Mouse (Mus musculus): Measurements from ENCODE around the gene Pkd1l3.
A peak's percentile ranks its signal among the peaks of the same experiment; 100 is the strongest.

Gene Pkd1l3

GRCm38 (mm10) chr8:109614243-109615210, at the start of gene Pkd1l3:
Pkd1l3 (plus strand) TSS chr8:109614517.
- DNase-seq (ENCODE audit: low read depth, low spot score), result no peak

DNA sequence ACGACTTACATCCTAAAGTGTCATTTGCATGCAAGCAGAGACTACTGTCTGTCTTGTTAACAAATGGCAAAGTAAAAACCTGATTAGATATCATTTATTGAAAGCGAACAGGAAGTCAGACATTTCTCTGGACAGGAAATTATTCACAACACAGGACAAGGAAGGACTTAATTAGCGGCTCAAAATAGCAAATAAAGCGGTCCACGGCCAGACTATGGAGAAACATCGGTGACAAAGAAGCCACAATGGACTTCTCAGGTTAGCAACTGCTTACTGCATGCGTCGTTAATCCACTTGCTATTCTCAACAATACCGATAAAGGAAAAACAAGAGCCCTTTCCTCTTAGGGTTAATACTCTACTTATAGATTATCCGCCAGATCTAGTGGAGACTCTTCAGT, 49.6 kb upstream of the Pkd1l3 start:
- DNase-seq (ENCODE audit: low read depth, low spot score), result no peak

GRCm38 (mm10) chr8:109565498-109566333, 48.6 kb upstream of the Pkd1l3 start, which contains the start of the genes Dhx38 and Txnl4b:
Dhx38 (minus strand) TSS chr8:109565861.
Txnl4b (plus strand) TSS chr8:109565892.
- DNase-seq (ENCODE audit: low read depth, low spot score), result peak; percentile 99

DNA sequence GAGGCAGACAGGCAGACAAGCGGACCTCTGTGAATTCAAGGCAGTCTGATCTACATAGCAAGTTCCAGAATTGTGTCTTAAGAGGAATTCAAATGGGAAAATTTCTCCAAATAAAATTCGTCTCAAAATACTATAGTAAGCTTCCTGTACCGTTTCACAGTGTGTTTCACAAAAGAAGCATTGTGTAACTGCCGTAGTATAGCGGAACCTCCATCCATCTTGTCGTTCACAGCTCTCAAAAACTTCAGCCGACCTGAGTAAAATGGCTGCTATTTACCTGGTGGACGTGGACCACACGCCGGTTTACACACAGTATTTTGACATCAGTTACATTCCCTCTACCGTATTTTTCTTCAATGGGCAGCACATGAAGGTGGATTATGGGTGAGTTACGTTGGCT, 43.2 kb upstream of the Pkd1l3 start:
- DNase-seq (ENCODE audit: low read depth, low spot score), result no peak

DNA sequence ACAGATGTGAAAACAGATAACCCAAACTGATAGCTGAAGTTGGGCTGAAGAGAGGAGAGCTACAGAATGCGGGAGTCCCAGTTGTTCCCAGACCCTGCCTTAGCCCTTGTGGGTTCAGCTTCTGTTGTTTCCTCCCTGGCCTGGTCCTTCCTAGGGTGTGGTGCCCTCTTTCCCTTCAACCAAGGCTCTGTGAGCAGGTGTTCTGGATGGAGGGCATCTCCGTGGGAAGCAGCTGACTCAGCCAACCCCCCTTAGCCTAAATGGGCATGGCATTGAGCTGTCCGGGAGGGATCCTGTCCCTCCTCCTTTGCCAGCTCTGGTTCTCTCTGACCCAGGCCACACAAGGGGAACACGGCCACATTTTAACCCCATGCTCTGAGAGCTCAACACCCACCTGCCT, 38.0 kb upstream of the Pkd1l3 start:
- no peak for DNase-seq (ENCODE audit: low read depth, low spot score)

- DNase-seq (ENCODE audit: low read depth, low spot score), result no peak
These were observed 35.4 kb upstream of the Pkd1l3 start, which contains the start of gene Hp for GRCm38 (mm10) chr8:109578900-109579301. Hp (minus strand) TSS chr8:109579172.

DNA sequence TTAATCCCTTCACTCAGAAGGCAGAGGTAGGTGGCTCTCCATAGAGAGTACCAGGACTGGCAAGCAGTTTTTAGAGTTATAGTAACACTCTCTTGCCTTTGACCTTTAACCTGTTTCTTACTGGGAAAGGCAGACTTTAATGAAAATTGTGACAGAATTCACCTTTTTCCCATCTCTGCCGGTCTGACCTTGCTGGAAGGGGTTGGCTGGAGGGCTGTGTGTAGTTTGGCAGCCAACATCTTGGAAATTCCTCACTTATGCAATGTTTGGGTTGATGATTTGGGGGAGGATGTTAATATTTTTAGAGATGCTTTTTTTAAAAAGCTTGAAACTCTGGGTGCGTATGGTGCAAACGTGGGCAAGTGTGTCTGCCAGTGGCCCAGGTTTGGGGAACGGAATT, 30.0 kb upstream of the Pkd1l3 start:
- no peak for DNase-seq (ENCODE audit: low read depth, low spot score)

GRCm38 (mm10) chr8:109584830-109585229, 29.5 kb upstream of the Pkd1l3 start:
- no peak for DNase-seq (ENCODE audit: low read depth, low spot score)

DNA sequence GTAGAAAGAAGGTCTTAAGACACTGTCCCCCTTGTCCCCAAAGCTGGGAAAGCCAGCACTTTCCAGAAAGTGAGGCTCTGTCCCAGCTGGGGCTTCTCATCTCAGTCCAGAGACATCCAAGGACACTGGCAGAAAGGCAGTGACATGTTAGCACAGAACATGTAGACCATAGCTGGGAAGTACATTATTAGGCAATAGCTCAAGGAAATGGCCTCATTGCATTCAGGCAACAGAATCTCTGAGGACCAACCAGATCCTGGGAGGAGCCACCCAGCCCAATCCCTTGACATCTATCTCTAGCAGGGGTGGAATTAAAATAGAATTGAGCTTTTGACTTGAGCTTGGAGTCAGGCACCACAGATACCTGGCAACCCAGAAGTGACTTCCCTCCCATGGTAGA, 28.7 kb upstream of the Pkd1l3 start:
- no peak for DNase-seq (ENCODE audit: low read depth, low spot score)

- peak; percentile 8 for DNase-seq (ENCODE audit: low read depth, low spot score)
These were observed 27.3 kb upstream of the Pkd1l3 start for GRCm38 (mm10) chr8:109586972-109587504.

GRCm38 (mm10) chr8:109590901-109591300, 23.4 kb upstream of the Pkd1l3 start:
- no peak for DNase-seq (ENCODE audit: low read depth, low spot score)

DNA sequence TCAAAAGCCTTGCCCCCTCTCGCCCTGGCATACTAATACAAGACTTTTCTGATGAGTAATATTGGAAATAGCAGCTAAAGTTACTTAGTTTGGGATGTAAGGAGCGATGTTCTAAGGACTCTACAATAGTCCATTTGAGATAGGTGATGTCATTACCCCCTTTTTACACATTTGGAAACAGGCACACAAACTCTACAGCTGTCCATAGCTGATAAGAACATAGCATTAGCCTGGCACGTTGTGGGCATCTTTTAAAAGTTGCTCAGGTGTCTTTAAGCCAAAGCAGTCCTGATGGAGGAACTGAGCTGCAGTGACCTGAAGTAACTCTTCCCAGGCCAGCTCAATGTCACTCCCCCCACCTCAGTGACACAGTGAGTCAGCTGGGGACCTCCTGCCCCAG, 22.9 kb upstream of the Pkd1l3 start:
- no peak for DNase-seq (ENCODE audit: low read depth, low spot score)

DNA sequence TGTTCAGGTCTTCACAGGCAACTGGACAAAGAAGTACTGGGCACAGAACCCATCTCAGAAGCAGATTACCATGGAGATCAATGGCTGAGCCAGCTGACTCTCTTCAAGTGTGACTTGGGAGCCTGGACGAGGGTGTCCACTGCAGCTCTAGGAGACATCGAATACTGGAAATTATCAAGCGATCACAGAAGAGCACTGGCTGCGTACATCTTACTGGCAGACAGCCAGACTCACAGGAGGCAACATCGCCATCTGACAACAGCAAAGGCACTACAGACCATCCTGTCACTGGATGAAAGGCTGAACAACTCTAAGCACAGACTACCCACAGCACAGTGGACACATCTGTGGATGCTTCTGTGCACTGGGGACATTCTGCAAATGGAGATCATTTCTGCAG, 22.2 kb upstream of the Pkd1l3 start:
- no peak for DNase-seq (ENCODE audit: low read depth, low spot score)

DNA sequence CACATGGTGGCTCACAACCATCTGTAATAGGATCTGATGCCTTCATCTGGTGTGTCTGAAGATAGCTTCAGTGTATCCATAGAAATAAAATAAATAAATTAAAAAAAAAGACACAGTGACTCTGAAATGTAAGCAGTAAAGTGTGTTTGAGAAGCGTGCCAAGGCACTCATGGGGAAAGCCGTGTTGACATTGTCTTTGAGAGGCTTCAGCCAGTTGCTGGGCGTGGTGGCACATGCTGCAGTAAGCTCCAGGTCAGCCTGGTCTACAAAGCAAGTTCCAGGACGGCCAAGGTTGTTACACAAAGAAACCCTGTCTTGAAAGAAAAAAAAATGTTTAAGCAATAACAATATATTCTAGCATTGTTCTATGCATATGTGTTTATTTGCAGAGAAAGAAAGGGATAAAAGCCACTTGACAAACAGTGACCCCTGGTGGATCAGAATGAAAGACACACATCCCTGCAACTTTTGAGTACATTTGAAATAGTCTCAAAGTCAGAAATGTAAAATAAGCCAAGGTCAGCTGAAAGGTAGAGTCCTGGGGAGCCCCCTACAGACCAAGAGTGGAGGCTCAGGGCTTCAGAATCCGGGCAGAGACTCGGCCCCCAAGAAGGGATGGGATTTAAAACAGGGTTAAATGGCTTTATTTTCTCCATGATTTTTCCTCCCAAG, 21.1 kb upstream of the Pkd1l3 start:
- DNase-seq (ENCODE audit: low read depth, low spot score), result peak; percentile 11

DNA sequence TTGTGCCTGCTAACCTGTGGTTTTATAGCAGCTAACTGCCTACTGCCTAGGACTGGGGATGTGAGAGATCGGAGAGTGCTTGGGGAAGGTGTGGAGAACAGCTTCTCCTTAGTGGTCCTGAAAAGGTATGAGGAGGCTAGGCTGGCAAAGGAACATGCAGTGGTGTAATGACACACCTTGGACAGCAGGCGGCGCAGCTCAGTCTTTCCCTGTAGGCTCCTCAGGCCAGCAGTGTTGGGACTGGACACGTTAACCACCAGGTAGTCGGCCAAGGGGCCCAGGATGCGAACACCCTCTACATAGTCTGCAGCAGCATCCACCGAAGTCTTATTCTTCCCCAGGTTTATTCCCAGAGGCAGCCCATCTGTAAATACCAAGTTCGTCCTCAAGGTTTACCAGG, 18.5 kb upstream of the Pkd1l3 start:
- DNase-seq (ENCODE audit: low read depth, low spot score), result peak; percentile 63

DNA sequence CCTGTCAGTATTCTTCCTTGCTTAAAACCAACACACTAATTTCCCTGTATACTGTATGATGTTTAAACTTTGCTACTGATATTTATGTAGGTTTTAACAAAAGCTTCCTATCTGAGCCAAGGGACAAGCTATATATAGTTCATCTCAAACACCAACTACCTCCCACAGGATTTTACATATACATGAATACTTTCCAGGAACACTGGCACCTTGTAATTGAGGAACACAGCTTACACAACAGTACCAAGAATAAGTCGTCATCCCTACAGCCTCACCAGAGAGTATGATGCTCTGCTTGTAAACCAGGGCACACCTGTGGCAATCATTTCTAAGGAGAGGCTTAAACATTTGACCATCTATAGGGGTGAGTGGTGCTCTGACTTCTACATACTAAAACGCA, 7.6 kb upstream of the Pkd1l3 start:
- no peak for DNase-seq (ENCODE audit: low read depth, low spot score)

DNA sequence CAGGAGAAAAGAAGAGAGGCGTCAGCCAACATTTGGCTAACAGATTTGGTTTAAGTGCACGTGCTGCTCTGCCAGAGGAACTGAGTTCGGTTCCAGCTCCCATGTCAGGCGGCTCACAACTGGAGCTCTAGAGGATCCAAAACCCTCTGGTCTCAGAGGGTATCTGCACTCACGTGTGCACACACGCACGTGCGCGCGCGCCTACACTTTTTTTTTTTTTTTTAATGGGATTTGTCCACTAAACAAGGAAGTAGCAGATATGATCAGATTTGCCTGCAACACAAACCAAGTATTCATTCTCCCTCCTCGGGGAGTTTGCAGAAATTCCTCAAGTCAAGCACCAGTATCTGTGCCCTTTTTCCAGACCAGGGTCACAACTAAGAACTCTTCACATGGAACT, 6.7 kb upstream of the Pkd1l3 start:
- DNase-seq (ENCODE audit: low read depth, low spot score), result peak; percentile 21

- peak; percentile 96 for DNase-seq (ENCODE audit: low read depth, low spot score)
These were observed 5.8 kb upstream of the Pkd1l3 start, which contains the start of gene Dhodh for GRCm38 (mm10) chr8:109608271-109609152. Dhodh (minus strand) TSS chr8:109608673.

- peak; percentile 9 for DNase-seq (ENCODE audit: low read depth, low spot score)
These were observed 5.2 kb upstream of the Pkd1l3 start for GRCm38 (mm10) chr8:109609153-109609502.

- DNase-seq (ENCODE audit: low read depth, low spot score), result no peak
These were observed 1.3 kb downstream of the Pkd1l3 start for GRCm38 (mm10) chr8:109615569-109615968.
